Mouse (Mus musculus): ENCODE data around the gene Oosp1. TPM values are rescaled to one million over a fixed set of nuclear protein-coding genes. Genes with fewer than 3 reads are reported as not detected.

Oosp1 gene
- total RNA-seq, 1 experiment, result not detected

GRCm38 (mm10) chr19:11634330-11634729 lies 56.6 kb downstream of the Oosp1 start:
- H3K27ac ChIP-seq (ENCODE audit: insufficient read depth, low read depth, low read length, poor library complexity, severe bottlenecking), result no peak overlapping the region
- H3K36me3 ChIP-seq (ENCODE audit: control insufficient read depth, insufficient read depth, low read length, poor library complexity, severe bottlenecking), result no peaks in the 10 kb centered on the region
- TF ChIP-seq CHD2 (IDR thresholded peaks at IDR 0.05; ENCODE audit: low read depth, low read length) (no peak), HCFC1 (IDR thresholded peaks at IDR 0.05; ENCODE audit: borderline replicate concordance, insufficient read depth, low read length) (no peak), ZC3H11A (IDR thresholded peaks at IDR 0.05; ENCODE audit: borderline replicate concordance, low read depth, low read length) (no peak), MAFK (IDR thresholded peaks at IDR 0.05; ENCODE audit: insufficient read depth, low read depth, low read length) (no peak), ZNF384 (IDR thresholded peaks at IDR 0.05; ENCODE audit: low read depth, low read length) (no peak)
- in situ Hi-C loops (cut with MboI; ENCODE audit: low sequenced_read_pairs in 2 of 2, unreplicated experiment in 2 of 2), result no loop called here
- H3K9ac ChIP-seq (ENCODE audit: insufficient read depth, low read depth, low read length, poor library complexity, severe bottlenecking), result no peak overlapping the region
- no peak overlapping the region for H3K4me3 ChIP-seq (ENCODE audit: insufficient read depth in 1 of 2, low read depth in 1 of 2, low read length in 2 of 2, poor library complexity in 1 of 2, severe bottlenecking in 1 of 2)
- no peaks in the 10 kb centered on the region for H3K4me1 ChIP-seq (ENCODE audit: control insufficient read depth in 2 of 2, insufficient read depth in 2 of 2, low read length in 2 of 2, poor library complexity in 1 of 2)
- DNase-seq (ENCODE audit: low read depth, low spot score), result no peak
- H3K9me3 ChIP-seq (ENCODE audit: control insufficient read depth, insufficient read depth, low read depth, low read length), result no peaks in the 10 kb centered on the region

- no peak overlapping the region for H3K9ac ChIP-seq (ENCODE audit: insufficient read depth, low read depth, low read length, poor library complexity, severe bottlenecking)
- no peaks in the 10 kb centered on the region for H3K4me1 ChIP-seq (ENCODE audit: control insufficient read depth in 2 of 2, insufficient read depth in 2 of 2, low read length in 2 of 2, poor library complexity in 1 of 2)
- no peak for DNase-seq (ENCODE audit: low read depth, low spot score)
- TF ChIP-seq ZC3H11A (IDR thresholded peaks at IDR 0.05; ENCODE audit: borderline replicate concordance, low read depth, low read length) (no peak), HCFC1 (IDR thresholded peaks at IDR 0.05; ENCODE audit: borderline replicate concordance, insufficient read depth, low read length) (no peak)
- no peak overlapping the region for H3K27ac ChIP-seq (ENCODE audit: insufficient read depth, low read depth, low read length, poor library complexity, severe bottlenecking)
- no peak overlapping the region for H3K4me3 ChIP-seq (ENCODE audit: insufficient read depth in 1 of 2, low read depth in 1 of 2, low read length in 2 of 2, poor library complexity in 1 of 2, severe bottlenecking in 1 of 2)
- H3K9me3 ChIP-seq (ENCODE audit: control insufficient read depth, insufficient read depth, low read depth, low read length), result no peaks in the 10 kb centered on the region
- in situ Hi-C loops (cut with MboI; ENCODE audit: low sequenced_read_pairs in 2 of 2, unreplicated experiment in 2 of 2), result no loop called here
- no peaks in the 10 kb centered on the region for H3K36me3 ChIP-seq (ENCODE audit: control insufficient read depth, insufficient read depth, low read length, poor library complexity, severe bottlenecking)
These were observed 57.2 kb downstream of the Oosp1 start for GRCm38 (mm10) chr19:11633732-11634131.

- Histone ChIP-seq H3K4me3 (ENCODE audit: insufficient read depth in 1 of 2, low read depth in 1 of 2, low read length in 2 of 2, poor library complexity in 1 of 2, severe bottlenecking in 1 of 2) (no peak overlapping the region), H3K36me3 (ENCODE audit: control insufficient read depth, insufficient read depth, low read length, poor library complexity, severe bottlenecking) (no peaks in the 10 kb centered on the region), H3K9ac (ENCODE audit: insufficient read depth, low read depth, low read length, poor library complexity, severe bottlenecking) (no peak overlapping the region), H3K4me1 (ENCODE audit: control insufficient read depth in 2 of 2, insufficient read depth in 2 of 2, low read length in 2 of 2, poor library complexity in 1 of 2) (no peaks in the 10 kb centered on the region), H3K9me3 (ENCODE audit: control insufficient read depth, insufficient read depth, low read depth, low read length) (no peaks in the 10 kb centered on the region), H3K27ac (ENCODE audit: insufficient read depth, low read depth, low read length, poor library complexity, severe bottlenecking) (no peak overlapping the region)
- no peak for DNase-seq (ENCODE audit: low read depth, low spot score)
- TF ChIP-seq ZNF384 (IDR thresholded peaks at IDR 0.05; ENCODE audit: low read depth, low read length), result no peak
- TF ChIP-seq HCFC1 (IDR thresholded peaks at IDR 0.05; ENCODE audit: borderline replicate concordance, insufficient read depth, low read length), result no peak
- no peak for TF ChIP-seq CHD2 (IDR thresholded peaks at IDR 0.05; ENCODE audit: low read depth, low read length)
- TF ChIP-seq ZC3H11A (IDR thresholded peaks at IDR 0.05; ENCODE audit: borderline replicate concordance, low read depth, low read length), result no peak
- TF ChIP-seq MAFK (IDR thresholded peaks at IDR 0.05; ENCODE audit: insufficient read depth, low read depth, low read length), result no peak
- in situ Hi-C loops (cut with MboI; ENCODE audit: low sequenced_read_pairs in 2 of 2, unreplicated experiment in 2 of 2), result no loop called here
These were observed 65.7 kb downstream of the Oosp1 start for GRCm38 (mm10) chr19:11625231-11625630.

GRCm38 (mm10) chr19:11624800-11625199 lies 66.2 kb downstream of the Oosp1 start:
- no peak for DNase-seq (ENCODE audit: low read depth, low spot score)
- no peak overlapping the region for H3K4me3 ChIP-seq (ENCODE audit: insufficient read depth in 1 of 2, low read depth in 1 of 2, low read length in 2 of 2, poor library complexity in 1 of 2, severe bottlenecking in 1 of 2)
- in situ Hi-C loops (cut with MboI; ENCODE audit: low sequenced_read_pairs in 2 of 2, unreplicated experiment in 2 of 2), result no loop called here

GRCm38 (mm10) chr19:11623551-11623950 lies 67.4 kb downstream of the Oosp1 start, which contains the start of gene Ms4a2:
Gene Ms4a2 (minus strand): TSS chr19:11623719.
- Histone ChIP-seq H3K4me1 (ENCODE audit: control insufficient read depth in 2 of 2, insufficient read depth in 2 of 2, low read length in 2 of 2, poor library complexity in 1 of 2) (no peaks in the 10 kb centered on the region), H3K36me3 (ENCODE audit: control insufficient read depth, insufficient read depth, low read length, poor library complexity, severe bottlenecking) (no peaks in the 10 kb centered on the region), H3K9ac (ENCODE audit: insufficient read depth, low read depth, low read length, poor library complexity, severe bottlenecking) (no peak within 1 kb of the TSS), H3K27ac (ENCODE audit: insufficient read depth, low read depth, low read length, poor library complexity, severe bottlenecking) (no peak within 1 kb of the TSS), H3K4me3 (ENCODE audit: insufficient read depth in 1 of 2, low read depth in 1 of 2, low read length in 2 of 2, poor library complexity in 1 of 2, severe bottlenecking in 1 of 2) (no peak within 1 kb of the TSS), H3K9me3 (ENCODE audit: control insufficient read depth, insufficient read depth, low read depth, low read length) (no peaks in the 10 kb centered on the region)
- in situ Hi-C loops (cut with MboI; ENCODE audit: low sequenced_read_pairs in 2 of 2, unreplicated experiment in 2 of 2), result no loop called here
- TF ChIP-seq CHD2 (IDR thresholded peaks at IDR 0.05; ENCODE audit: low read depth, low read length), result no peak
- no peak for TF ChIP-seq MAFK (IDR thresholded peaks at IDR 0.05; ENCODE audit: insufficient read depth, low read depth, low read length)
- TF ChIP-seq ZNF384 (IDR thresholded peaks at IDR 0.05; ENCODE audit: low read depth, low read length), result no peak
- no peak for TF ChIP-seq HCFC1 (IDR thresholded peaks at IDR 0.05; ENCODE audit: borderline replicate concordance, insufficient read depth, low read length)
- no peak for TF ChIP-seq ZC3H11A (IDR thresholded peaks at IDR 0.05; ENCODE audit: borderline replicate concordance, low read depth, low read length)
- DNase-seq (ENCODE audit: low read depth, low spot score), result no peak

More at GRCm38 (mm10) chr19:11624800-11625199, 66.2 kb downstream of the Oosp1 start:
- Histone ChIP-seq H3K9ac (ENCODE audit: insufficient read depth, low read depth, low read length, poor library complexity, severe bottlenecking) (no peak overlapping the region), H3K4me1 (ENCODE audit: control insufficient read depth in 2 of 2, insufficient read depth in 2 of 2, low read length in 2 of 2, poor library complexity in 1 of 2) (no peaks in the 10 kb centered on the region), H3K9me3 (ENCODE audit: control insufficient read depth, insufficient read depth, low read depth, low read length) (no peaks in the 10 kb centered on the region), H3K36me3 (ENCODE audit: control insufficient read depth, insufficient read depth, low read length, poor library complexity, severe bottlenecking) (no peaks in the 10 kb centered on the region), H3K27ac (ENCODE audit: insufficient read depth, low read depth, low read length, poor library complexity, severe bottlenecking) (no peak overlapping the region)
- TF ChIP-seq ZNF384 (IDR thresholded peaks at IDR 0.05; ENCODE audit: low read depth, low read length) (no peak), CHD2 (IDR thresholded peaks at IDR 0.05; ENCODE audit: low read depth, low read length) (no peak), MAFK (IDR thresholded peaks at IDR 0.05; ENCODE audit: insufficient read depth, low read depth, low read length) (no peak), ZC3H11A (IDR thresholded peaks at IDR 0.05; ENCODE audit: borderline replicate concordance, low read depth, low read length) (no peak), HCFC1 (IDR thresholded peaks at IDR 0.05; ENCODE audit: borderline replicate concordance, insufficient read depth, low read length) (no peak)
